Mouse (Mus musculus) lung, adult 2 months (tissue): Measurements from ENCODE around the gene Wasf3. TPM values are rescaled to one million over a fixed set of nuclear protein-coding genes. Genes with fewer than 3 reads are reported as not detected.

Experiments used
- DNase-seq: peaks from one replicate; pipeline ENCODE4 v3.0.0; 2022
- H3K4me1 ChIP-seq: fragments of 200-500 bp; 2 replicates; pipeline ENCODE4 v1.6.1; 2011; ENCODE audit warnings: low read length; ENCODE audit not compliant: control insufficient read depth, insufficient read depth
- H3K4me3 ChIP-seq: fragments of 200-500 bp; replicated peaks from 2 replicates; pipeline ENCODE3; 2011; ENCODE audit warnings: low read depth, mild to moderate bottlenecking, control low read depth, low read length; ENCODE audit errors: extremely low read depth
- CTCF ChIP-seq: fragments of 200-500 bp; IDR thresholded peaks from 2 replicates; pipeline ENCODE4 v1.5.1; 2011; ENCODE audit warnings: mild to moderate bottlenecking, low read length, control low read depth; ENCODE audit not compliant: insufficient read depth
- POLR2A ChIP-seq: fragments of 200-500 bp; IDR thresholded peaks from 2 replicates; pipeline ENCODE4 v1.6.1; 2011; ENCODE audit warnings: low read depth, mild to moderate bottlenecking, control low read depth, low read length, borderline replicate concordance; ENCODE audit errors: extremely low read depth
- WGBS: fragments of 180-500 bp; shearing (Covaris S2); methylation state at CpG from one replicate; pipeline ENCODE4 v1.1.7; 2018; 5-methylcytosine and 5-hydroxymethylcytosine counted together
- polyA plus RNA-seq: library from polyadenylated mRNA; depleted of rRNA; stranded (reverse); fragments of >200 nt; gene quantifications from 2 replicates; pipeline ENCODE4 v1.2.3, GENCODE M21; 2012; rRNA removed

Wasf3 gene
- 8.7 and 9.2 TPM in 2 replicates for polyA plus RNA-seq

DNA sequence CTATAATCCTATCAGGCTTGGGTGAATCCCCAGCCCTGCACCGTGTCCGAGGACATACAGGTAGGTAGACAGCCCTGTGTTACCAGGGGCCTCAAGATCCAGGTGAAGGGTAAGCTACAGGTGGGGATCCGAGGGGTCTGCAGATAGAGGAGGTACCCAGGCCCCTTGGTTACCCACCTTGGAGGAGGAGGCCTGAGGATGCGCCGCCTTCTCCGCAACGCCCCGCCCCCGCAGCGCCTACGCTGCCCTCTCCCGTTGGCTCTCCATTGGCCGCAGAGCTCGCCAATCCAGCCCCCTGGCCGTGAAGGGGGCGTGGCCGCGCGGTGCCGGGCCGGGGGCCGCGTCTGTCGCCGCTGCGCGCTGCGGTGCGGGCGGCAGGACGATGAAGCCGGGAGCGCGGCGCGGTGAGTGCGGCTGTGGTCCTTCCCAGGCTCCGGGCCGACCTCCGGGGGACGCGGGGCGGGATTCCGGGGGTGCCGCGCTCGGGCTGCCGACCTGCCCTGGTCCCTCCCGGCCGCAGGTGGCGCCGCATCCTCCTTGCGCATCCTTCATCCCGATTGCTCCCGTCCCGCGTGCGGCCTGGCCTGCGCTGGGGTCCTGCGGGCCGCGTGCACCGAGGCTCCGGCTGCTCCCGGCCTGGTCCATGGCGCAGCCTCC lies at the start of gene Wasf3:
Gene Wasf3, plus strand, starts transcription at position 51 of the 657 bp plus-strand sequence.
- WGBS: 1% methylated on average over 63 of the region's 66 CpGs
- Histone ChIP-seq H3K4me3 (peak within 1 kb of the TSS; percentile 43), H3K4me1 (no peaks in the 10 kb centered on the region)
- TF ChIP-seq POLR2A: no peak
- TF ChIP-seq CTCF: no peak
- peak; percentile 26 for DNase-seq

DNA sequence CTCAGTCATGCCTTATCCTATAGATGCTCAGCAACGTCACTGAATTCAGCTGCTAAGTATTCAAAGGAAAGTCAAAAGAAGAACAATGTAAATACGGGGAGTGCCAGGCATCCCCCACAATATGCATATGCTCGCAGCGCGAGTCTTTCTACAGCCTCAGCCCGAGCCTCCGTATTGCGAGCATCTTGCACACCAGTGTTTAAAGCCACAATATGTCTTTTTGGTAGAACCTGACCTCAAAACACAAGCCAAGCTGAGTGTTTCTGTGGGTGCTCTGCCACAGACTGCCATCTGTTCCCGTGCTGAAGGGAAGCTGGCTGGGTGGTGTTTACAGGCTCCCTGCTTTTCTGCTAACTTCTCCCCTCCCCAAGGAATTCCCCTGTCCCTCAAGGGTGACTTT lies 46.7 kb upstream of the Wasf3 start:
- no peak overlapping the region for H3K4me3 ChIP-seq
- no peaks in the 10 kb centered on the region for H3K4me1 ChIP-seq
- TF ChIP-seq POLR2A: no peak
- no peak for TF ChIP-seq CTCF
- 60% methylated on average over 9 of the region's 9 CpGs for WGBS
- no peak for DNase-seq

DNA sequence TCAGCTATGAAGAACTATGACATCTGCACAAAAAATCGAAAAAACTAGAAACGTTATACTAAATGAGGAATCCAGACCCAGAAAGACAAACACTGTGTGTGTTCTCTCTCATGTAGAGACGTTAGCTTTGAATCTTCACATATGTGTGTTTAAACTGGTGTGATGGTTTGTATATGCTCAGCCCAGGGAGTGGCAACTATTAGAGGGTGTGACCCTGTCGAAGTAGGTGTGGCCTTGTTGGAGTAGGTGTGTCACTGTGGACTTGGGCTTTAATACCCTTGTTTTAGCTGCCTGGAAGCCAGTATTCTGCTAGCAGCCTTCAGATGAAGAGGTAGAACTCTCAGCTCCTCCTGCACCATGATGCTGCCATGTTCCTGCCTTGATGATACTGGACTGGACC lies 44.7 kb upstream of the Wasf3 start:
- no peak for TF ChIP-seq CTCF
- no peak for TF ChIP-seq POLR2A
- H3K4me3 ChIP-seq: no peak overlapping the region
- DNase-seq: no peak
- no peaks in the 10 kb centered on the region for H3K4me1 ChIP-seq
- 68% methylated on average over 4 of the region's 4 CpGs for WGBS

DNA sequence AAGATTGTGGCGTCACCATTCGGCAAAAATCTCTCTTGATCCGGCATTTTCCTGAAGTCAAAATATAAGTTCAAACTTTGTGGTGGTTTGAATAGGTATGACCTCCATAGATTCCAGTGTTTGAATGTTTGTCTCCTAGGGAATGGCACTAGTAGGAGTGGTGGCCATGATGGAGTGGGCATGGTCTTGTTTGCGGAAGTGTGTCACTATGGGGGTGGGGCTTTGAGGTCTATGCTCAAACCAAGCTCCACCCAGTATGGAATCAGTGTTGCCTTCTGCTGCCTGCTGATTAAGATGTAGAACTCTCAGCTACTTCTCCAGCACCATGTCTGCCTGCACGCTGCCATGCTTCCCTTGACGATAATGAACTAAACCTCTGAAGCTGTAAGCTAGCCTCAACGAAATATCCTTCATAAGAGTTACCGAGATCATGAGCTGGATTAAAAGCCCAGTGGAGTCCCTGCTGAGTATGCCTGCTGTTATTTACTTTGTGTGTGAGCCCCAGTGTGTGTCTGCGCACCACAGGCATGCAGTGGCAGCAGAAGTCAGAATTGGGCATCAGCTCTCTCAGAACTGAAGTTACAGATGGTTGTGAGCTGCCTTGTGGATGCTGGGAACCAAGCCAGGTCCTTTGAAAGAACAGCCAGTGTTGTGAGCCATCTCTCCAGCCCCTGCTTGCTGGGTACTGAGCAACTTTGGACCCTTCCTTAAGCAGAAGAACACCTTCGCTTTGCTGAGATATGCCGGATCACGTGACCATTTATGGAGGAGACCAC lies 39.7 kb upstream of the Wasf3 start:
- H3K4me1 ChIP-seq: no peaks in the 10 kb centered on the region
- TF ChIP-seq POLR2A (no peak), CTCF (no peak)
- no peak overlapping the region for H3K4me3 ChIP-seq
- no peak for DNase-seq
- 92% methylated on average over 12 of the region's 12 CpGs for WGBS

DNA sequence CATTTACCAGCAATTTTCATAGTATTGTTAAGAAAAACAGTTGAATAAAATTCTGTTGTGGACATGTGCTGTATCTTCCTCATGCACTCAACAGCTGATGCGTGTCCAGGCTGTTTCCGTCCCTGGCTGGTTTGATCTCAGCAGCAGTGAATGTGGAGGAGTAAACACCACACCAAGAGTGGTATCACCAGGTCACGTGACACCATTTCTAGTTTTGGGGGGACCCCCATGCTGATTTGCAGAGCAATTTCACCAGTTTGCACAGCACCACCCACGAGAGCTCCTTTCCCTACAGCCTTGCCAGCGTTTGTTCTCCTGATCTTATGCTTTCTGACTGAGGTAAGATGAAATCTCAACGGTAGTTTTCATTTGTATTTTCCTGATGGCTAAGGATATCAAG lies 37.7 kb upstream of the Wasf3 start:
- H3K4me1 ChIP-seq: no peaks in the 10 kb centered on the region
- no peak for TF ChIP-seq CTCF
- TF ChIP-seq POLR2A: no peak
- WGBS: 65% methylated on average over 6 of the region's 6 CpGs
- H3K4me3 ChIP-seq: no peak overlapping the region
- no peak for DNase-seq

DNA sequence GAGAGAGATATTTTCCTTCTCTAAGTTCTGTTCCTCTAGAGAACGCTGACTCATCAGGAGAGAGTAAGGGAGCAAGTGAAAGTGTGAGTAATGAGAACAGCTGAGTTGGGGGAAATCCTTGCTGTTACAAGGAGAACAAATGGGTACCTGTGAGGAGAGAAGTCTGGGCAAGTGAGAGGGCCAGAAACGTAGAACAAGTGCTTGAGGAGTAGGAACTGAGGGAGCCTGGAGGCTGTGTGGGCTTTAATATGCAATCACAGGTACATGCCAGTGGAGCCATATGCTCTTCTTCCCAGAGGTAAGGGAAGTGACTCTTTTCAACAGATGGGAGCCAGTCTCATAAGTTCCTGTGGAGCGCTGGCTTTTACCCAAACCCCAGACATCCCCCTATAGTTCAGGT lies 35.6 kb upstream of the Wasf3 start:
- Histone ChIP-seq H3K4me1 (no peaks in the 10 kb centered on the region), H3K4me3 (no peak overlapping the region)
- WGBS: 63% methylated on average over 3 of the region's 3 CpGs
- TF ChIP-seq POLR2A (no peak), CTCF (no peak)
- no peak for DNase-seq

DNA sequence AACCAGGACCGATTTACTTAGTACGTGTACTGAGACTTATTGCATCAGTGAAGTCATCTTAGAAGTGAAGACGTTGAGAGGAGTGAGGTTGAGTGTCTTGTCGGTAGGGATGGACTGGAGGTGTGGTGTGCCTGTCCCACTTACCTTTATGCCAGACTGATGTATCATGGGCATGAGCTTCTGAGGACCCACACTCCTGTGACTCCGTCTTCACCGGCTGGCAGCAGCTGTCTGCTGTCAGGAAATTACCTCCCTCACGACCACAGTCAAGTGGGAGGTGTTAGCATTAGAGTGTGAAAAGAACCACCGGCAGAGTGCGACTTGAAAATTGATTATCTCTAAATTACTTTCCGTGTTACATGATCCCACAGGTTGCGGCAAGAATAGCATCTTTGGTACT lies 34.0 kb upstream of the Wasf3 start:
- TF ChIP-seq CTCF (no peak), POLR2A (no peak)
- Histone ChIP-seq H3K4me3 (no peak overlapping the region), H3K4me1 (no peaks in the 10 kb centered on the region)
- WGBS: 71% methylated on average over 11 of the region's 11 CpGs
- DNase-seq: no peak

DNA sequence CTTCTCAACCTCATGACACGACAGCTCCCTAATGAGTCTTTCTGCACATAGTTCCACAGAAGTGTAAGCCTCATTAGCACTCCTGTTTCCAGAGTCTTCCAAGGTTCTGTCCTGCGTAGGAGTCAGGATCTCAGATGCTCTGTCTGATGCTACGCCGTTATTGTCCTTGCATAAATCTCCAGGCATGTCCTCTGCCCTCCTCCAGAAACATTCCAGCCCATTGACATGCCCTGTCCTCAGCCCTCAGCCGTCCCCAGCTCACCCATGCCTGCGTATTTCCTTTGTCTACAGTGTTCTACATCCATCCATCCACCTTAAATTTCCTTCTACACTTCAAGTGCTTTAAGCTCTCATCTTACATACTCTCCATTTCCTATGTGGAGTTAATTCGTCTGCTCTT lies 32.8 kb upstream of the Wasf3 start:
- DNase-seq: no peak
- Histone ChIP-seq H3K4me3 (no peak overlapping the region), H3K4me1 (no peaks in the 10 kb centered on the region)
- TF ChIP-seq POLR2A (no peak), CTCF (no peak)
- WGBS: 89% methylated on average over 7 of the region's 7 CpGs

DNA sequence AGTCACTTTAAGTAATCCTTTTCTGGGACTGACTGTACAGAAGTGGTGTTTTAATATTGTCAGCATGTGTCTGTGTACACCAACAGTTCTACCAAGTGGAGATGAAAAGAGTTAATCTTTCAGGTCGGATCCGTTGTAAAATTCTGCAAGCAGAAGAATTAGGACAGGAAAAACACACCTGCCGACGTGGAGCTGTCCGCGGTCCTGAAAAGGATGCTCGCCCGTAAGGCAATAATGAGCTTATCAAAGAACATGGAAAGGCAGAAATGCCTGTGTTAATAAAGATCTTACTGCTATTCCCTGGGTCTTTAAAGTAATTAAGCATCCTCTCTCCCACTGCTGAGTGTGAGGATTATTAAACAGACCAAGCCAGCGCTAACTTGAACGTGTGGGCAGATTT lies 24.4 kb upstream of the Wasf3 start:
- 26% methylated on average over 10 of the region's 10 CpGs for WGBS
- Histone ChIP-seq H3K4me1 (no peaks in the 10 kb centered on the region), H3K4me3 (no peak overlapping the region)
- no peak for TF ChIP-seq POLR2A
- TF ChIP-seq CTCF: no peak
- DNase-seq: peak; percentile 8

DNA sequence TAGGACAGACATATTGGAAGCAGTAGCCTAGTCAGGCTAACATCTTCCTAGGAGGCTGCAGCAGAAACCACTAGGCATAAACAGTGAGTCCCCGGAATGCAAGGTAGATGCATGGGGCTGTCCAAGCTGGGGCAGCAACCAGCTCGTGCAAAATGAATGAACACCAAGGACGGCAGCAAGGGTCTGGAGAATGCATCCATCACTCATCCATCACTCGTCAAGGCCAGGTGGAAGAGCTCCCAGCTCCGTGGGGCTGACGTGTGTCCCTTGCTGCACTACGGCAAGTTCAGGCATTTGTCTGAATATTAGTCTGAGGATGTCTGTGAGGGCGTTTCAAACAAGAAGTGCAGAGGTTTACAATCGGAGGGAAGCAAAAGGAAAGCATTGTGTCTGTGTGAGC lies 22.1 kb upstream of the Wasf3 start:
- no peaks in the 10 kb centered on the region for H3K4me1 ChIP-seq
- no peak for DNase-seq
- no peak overlapping the region for H3K4me3 ChIP-seq
- TF ChIP-seq CTCF (no peak), POLR2A (no peak)
- WGBS: 74% methylated on average over 9 of the region's 9 CpGs
